Mouse (Mus musculus) embryonic facial prominence, embryonic 10.5 days (tissue): ENCODE data around the gene Gm17535. TPM values are rescaled to one million over a fixed set of nuclear protein-coding genes. Genes with fewer than 3 reads are reported as not detected.
A peak's percentile ranks its signal among the peaks of the same experiment; 100 is the strongest.
"Not testable (repeated sequence)": the region's sequence is repeated elsewhere in the genome, so short reads cannot be mapped to it uniquely, and the experiment has no call there.

Experiments
- DNase-seq: peaks from one replicate; pipeline ENCODE4 v3.0.0-alpha.2; 2017; ENCODE audit warnings: low spot score
- H3K27ac ChIP-seq: fragments of 300-500 bp; sonication (generic); replicated peaks from 2 replicates; pipeline ENCODE4 v1.5.1; 2016; ENCODE audit warnings: mild to moderate bottlenecking
- H3K27me3 ChIP-seq: fragments of 300-500 bp; sonication (generic); replicated peaks from 2 replicates; pipeline ENCODE4 v1.6.1; 2016; ENCODE audit warnings: low read depth, mild to moderate bottlenecking; ENCODE audit not compliant: poor library complexity, severe bottlenecking
- H3K36me3 ChIP-seq: fragments of 300-500 bp; sonication (generic); replicated peaks from 2 replicates; pipeline ENCODE4 v1.6.1; 2016; ENCODE audit warnings: mild to moderate bottlenecking, moderate library complexity
- H3K4me1 ChIP-seq: fragments of 300-500 bp; sonication (generic); 2 replicates; pipeline ENCODE4 v1.6.1; 2016
- H3K4me3 ChIP-seq: fragments of 300-500 bp; sonication (generic); 2 replicates; pipeline ENCODE4 v1.5.1; 2016; ENCODE audit warnings: mild to moderate bottlenecking, moderate library complexity
- H3K9me3 ChIP-seq: fragments of 300-500 bp; sonication (generic); 2 replicates; pipeline ENCODE4 v1.6.1; 2016; ENCODE audit warnings: mild to moderate bottlenecking
- WGBS: fragments of 180-500 bp; shearing (Covaris S2); methylation state at CpG from one replicate; pipeline ENCODE4 v1.1.7; 2016; 5-methylcytosine and 5-hydroxymethylcytosine counted together
- polyA plus RNA-seq: library from polyadenylated mRNA; unstranded; fragments of >200 nt; fragmentation: Nextera tagmentation; extraction: Ambion mirVana; gene quantifications from 2 replicates; pipeline ENCODE4 v1.2.1, GENCODE M21; 2016

Gene Gm17535
- polyA plus RNA-seq, 1 experiment from 2014 or later = not detected

DNA sequence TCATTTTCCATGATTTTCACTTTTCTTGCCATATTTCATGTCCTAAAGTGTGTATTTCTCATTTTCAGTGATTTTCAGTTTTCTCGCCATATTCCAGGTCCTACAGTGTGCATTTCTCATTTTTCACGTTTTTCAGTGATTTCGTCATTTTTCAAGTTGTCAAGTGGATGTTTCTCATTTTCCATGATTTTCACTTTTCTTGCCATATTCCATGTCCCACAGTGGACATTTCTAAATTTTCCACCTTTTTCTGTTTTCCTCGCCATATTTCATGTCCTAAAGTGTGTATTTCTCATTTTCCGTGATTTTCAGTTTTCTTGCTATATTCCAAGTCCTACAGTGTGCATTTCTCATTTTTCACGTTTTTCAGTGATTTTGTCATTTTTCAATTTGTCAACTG lies 18.5 kb upstream of the Gm17535 start:
- H3K9me3 ChIP-seq, H3K4me1 ChIP-seq, H3K27me3 ChIP-seq, DNase-seq, H3K27ac ChIP-seq, H3K36me3 ChIP-seq, H3K4me3 ChIP-seq: not testable (repeated sequence)
- WGBS = 72% methylated on average over 6 of the region's 6 CpGs

DNA sequence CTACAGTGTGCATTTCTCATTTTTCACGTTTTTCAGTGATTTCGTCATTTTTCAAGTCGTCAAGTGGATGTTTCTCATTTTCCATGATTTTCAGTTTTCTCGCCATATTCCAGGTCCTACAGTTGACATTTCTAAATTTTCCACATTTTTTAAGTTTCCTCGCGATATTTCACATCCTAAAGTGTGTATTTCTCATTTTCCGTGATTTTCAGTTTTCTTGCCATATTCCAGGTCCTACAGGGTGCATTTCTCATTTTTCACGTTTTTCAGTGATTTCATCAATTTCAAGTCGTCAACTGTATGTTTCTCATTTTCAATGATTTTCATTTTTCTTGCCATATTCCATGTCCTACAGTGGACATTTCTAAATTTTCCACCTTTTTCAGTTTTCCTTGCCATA lies 17.3 kb upstream of the Gm17535 start, which contains the start of gene Gm10719:
Gene Gm10719 (plus strand): TSS at position 301 of the 400 bp plus-strand sequence.
- H3K4me3 ChIP-seq, H3K36me3 ChIP-seq, H3K9me3 ChIP-seq, DNase-seq, H3K27ac ChIP-seq, H3K4me1 ChIP-seq, H3K27me3 ChIP-seq: not testable (repeated sequence)
- 67% methylated on average over 1 of the region's 9 CpGs for WGBS

DNA sequence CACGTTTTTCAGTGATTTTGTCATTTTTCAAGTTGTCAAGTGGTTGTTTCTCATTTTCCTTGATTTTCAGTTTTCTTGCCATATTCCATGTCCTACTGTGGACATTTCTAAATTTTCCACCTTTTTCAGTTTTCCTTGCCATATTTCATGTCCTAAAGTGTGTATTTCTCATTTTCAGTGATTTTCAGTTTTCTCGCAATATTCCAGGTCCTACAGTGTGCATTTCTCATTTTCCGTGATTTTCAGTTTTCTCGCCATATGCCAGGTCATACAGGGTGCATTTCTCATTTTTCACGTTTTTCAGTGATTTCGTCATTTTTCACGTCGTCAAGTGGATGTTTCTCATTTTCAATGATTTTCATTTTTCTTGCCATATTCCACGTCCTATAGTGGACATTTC lies 15.5 kb upstream of the Gm17535 start:
- H3K27me3 ChIP-seq, H3K4me3 ChIP-seq, DNase-seq, H3K4me1 ChIP-seq, H3K36me3 ChIP-seq, H3K9me3 ChIP-seq, H3K27ac ChIP-seq: not testable (repeated sequence)
- WGBS = 65% methylated on average over 9 of the region's 9 CpGs

- 76% methylated on average over 17 of the region's 19 CpGs for WGBS
- not testable (repeated sequence) for H3K4me3 ChIP-seq, H3K27ac ChIP-seq, H3K27me3 ChIP-seq, H3K4me1 ChIP-seq, H3K36me3 ChIP-seq, H3K9me3 ChIP-seq, DNase-seq
These were observed 14.3 kb upstream of the Gm17535 start for GRCm38 (mm10) chr9:3019835-3020727.

DNA sequence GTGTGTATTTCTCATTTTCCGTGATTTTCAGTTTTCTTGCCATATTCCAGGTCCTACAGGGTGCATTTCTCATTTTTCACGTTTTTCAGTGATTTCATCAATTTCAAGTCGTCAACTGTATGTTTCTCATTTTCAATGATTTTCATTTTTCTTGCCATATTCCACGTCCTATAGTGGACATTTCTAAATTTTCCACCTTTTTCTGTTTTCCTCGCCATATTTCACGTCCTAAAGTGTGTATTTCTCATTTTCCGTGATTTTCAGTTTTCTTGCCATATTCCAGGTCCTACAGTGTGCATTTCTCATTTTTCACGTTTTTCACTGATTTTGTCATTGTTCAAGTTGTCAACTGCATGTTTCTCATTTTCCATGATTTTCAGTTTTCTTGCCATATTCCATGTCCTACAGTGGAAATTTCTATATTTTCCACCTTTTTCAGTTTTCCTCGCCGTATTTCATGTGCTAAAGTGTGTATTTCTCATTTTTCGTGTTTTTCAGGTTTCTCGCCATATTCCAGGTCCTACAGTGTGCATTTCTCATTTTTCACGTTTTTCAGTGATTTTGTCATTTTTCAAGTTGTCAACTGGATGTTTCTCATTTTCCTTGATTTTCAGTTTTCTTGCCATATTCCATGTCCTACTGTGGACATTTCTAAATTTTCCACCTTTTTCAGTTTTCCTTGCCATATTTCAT lies 11.9 kb upstream of the Gm17535 start:
- H3K36me3 ChIP-seq, H3K4me1 ChIP-seq, H3K9me3 ChIP-seq, H3K27me3 ChIP-seq, DNase-seq, H3K4me3 ChIP-seq, H3K27ac ChIP-seq: not testable (repeated sequence)
- WGBS = 74% methylated on average over 11 of the region's 13 CpGs

DNA sequence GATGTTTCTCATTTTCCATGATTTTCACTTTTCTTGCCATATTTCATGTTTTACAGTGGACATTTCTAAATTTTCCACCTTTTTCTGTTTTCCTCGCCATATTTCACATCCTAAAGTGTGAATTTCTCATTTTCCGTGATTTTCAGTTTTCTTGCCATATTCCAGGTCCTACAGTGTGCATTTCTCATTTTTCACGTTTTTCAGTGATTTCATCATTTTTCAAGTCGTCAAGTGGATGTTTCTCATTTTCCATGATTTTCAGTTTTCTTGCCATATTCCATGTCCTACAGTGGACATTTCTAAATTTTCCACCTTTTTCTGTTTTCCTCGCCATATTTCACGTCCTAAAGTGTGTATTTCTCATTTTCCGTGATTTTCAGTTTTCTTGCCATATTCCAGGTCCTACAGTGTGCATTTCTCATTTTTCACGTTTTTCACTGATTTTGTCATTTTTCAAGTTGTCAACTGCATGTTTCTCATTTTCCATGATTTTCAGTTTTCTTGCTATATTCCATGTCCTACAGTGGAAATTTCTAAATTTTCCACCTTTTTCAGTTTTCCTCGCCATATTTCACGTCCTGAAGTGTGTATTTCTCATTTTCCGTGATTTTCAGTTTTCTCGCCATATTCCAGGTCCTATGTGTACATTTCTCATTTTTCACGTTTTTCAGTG lies 11.0 kb upstream of the Gm17535 start, which contains the start of gene Gm10718:
Gene Gm10718 (plus strand): TSS at position 236 of the 673 bp plus-strand sequence.
- H3K4me3 ChIP-seq, H3K27ac ChIP-seq, H3K4me1 ChIP-seq, H3K27me3 ChIP-seq, H3K36me3 ChIP-seq, H3K9me3 ChIP-seq, DNase-seq: not testable (repeated sequence)
- WGBS = 78% methylated on average over 12 of the region's 13 CpGs

- 77% methylated on average over 16 of the region's 16 CpGs for WGBS
These were observed 10.3 kb upstream of the Gm17535 start for GRCm38 (mm10) chr9:3023985-3024648.

GRCm38 (mm10) chr9:3024912-3025467 lies 9.4 kb upstream of the Gm17535 start, which contains the start of gene Gm10717:
Gene Gm10717, plus strand, starts transcription at chr9:3025417.
- not testable (repeated sequence) for H3K27ac ChIP-seq, H3K4me1 ChIP-seq, H3K27me3 ChIP-seq, DNase-seq, H3K36me3 ChIP-seq, H3K4me3 ChIP-seq, H3K9me3 ChIP-seq
- WGBS = 71% methylated on average over 12 of the region's 12 CpGs

More at GRCm38 (mm10) chr9:3023985-3024648, 10.3 kb upstream of the Gm17535 start:
- not testable (repeated sequence) for H3K27me3 ChIP-seq, DNase-seq, H3K4me3 ChIP-seq, H3K36me3 ChIP-seq, H3K27ac ChIP-seq, H3K4me1 ChIP-seq, H3K9me3 ChIP-seq

GRCm38 (mm10) chr9:3025653-3026052 lies 8.7 kb upstream of the Gm17535 start:
- not testable (repeated sequence) for H3K27ac ChIP-seq, H3K27me3 ChIP-seq, H3K9me3 ChIP-seq, DNase-seq, H3K36me3 ChIP-seq, H3K4me3 ChIP-seq, H3K4me1 ChIP-seq
- WGBS = 73% methylated on average over 5 of the region's 6 CpGs

DNA sequence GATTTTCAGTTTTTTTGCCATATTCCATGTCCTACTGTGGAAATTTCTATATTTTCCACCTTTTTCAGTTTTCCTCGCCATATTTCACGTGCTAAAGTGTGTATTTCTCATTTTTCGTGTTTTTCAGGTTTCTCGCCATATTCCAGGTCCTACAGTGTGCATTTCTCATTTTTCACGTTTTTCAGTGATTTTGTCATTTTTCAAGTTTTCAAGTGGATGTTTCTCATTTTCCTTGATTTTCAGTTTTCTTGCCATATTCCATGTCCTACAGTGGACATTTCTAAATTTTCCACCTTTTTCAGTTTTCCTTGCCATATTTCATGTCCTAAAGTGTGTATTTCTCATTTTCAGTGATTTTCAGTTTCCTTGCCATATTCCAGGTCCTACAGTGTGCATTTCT lies 8.3 kb upstream of the Gm17535 start:
- not testable (repeated sequence) for H3K27me3 ChIP-seq, H3K9me3 ChIP-seq, DNase-seq, H3K4me1 ChIP-seq, H3K27ac ChIP-seq, H3K4me3 ChIP-seq, H3K36me3 ChIP-seq
- WGBS = 75% methylated on average over 5 of the region's 5 CpGs

DNA sequence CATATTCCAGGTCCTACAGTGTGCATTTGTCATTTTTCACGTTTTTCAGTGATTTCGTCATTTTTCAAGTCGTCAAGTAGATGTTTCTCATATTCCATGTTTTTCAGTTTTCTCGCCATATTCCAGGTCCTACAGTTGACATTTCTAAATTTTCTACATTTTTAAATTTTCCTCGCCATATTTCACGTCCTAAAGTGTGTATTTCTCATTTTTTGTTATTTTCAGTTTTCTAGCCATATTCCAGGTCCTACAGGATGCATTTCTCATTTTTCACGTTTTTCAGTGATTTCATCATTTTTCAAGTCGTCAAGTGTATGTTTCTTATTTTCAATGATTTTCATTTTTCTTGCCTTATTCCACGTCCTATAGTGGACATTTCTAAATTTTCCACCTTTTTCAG lies 7.7 kb upstream of the Gm17535 start:
- not testable (repeated sequence) for DNase-seq, H3K4me1 ChIP-seq, H3K4me3 ChIP-seq, H3K27me3 ChIP-seq, H3K27ac ChIP-seq, H3K36me3 ChIP-seq, H3K9me3 ChIP-seq
- WGBS = 69% methylated on average over 9 of the region's 9 CpGs

GRCm38 (mm10) chr9:3027200-3027599 lies 7.2 kb upstream of the Gm17535 start:
- H3K4me1 ChIP-seq, H3K27ac ChIP-seq, H3K36me3 ChIP-seq, H3K4me3 ChIP-seq, H3K27me3 ChIP-seq, H3K9me3 ChIP-seq: not testable (repeated sequence)
- WGBS = 70% methylated on average over 9 of the region's 9 CpGs
- DNase-seq = peak; percentile 25
